ENCODE assay signal across 8 mouse cellular contexts in the genomic region with DNA sequence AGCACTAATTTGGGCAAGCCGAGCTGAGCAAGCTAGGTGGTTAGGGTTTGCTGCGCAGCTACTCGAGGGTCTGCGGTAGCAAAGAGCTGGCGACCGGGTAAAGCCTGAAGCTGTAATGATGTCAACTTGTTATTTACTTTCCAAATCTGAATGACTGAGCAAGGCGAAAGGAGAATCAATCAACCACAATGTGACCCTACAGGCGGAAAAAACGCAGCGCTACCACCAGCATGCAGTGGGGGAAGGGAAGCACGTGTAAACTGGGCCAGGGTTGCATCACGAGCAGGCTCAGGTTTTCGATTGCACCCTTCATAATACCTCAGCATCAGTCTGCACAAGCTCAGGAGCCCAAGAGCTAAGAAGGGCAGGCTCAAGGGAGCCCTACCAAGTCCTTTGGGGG. TPM values are rescaled to one million over a fixed set of nuclear protein-coding genes. Genes with fewer than 3 reads are reported as not detected.
DNase-seq lines count a peak whose midpoint lies in the region; ATAC-seq and TF ChIP-seq lines count a peak whose summit lies in the region.

No protein-coding gene starts in this region.

- no peak for TF ChIP-seq CTCF in bone marrow, adult 2 months (IDR thresholded peaks at IDR 0.05; ENCODE audit: control insufficient read depth, insufficient read depth, low read length)
- TF ChIP-seq CTCF in embryonic fibroblast, embryonic 13.5 days (IDR thresholded peaks at IDR 0.05; ENCODE audit: borderline replicate concordance, insufficient read depth, low read length): no peak

- H3K4me2 ChIP-seq in kidney, embryonic 15.5 days: peak overlapping the region; percentile 59

- 8% methylated on average over 13 of the region's 13 CpGs for WGBS in bone marrow, adult 2 months
- 18% methylated on average over 13 of the region's 13 CpGs for WGBS in heart, embryonic 10.5 days
- WGBS in kidney, embryonic 15.5 days: 24% methylated on average over 13 of the region's 13 CpGs

- no peak for TF ChIP-seq POLR2A in bone marrow, adult 2 months (IDR thresholded peaks at IDR 0.05; ENCODE audit: borderline replicate concordance, control insufficient read depth, low read depth, low read length)
- no peak; the same call in 1 of the 2 replicates for TF ChIP-seq POLR2A in embryonic fibroblast, embryonic 13.5 days (IDR thresholded peaks at IDR 0.05; ENCODE audit: low read depth, low read length)

- no peaks in the 10 kb centered on the region for H3K9me3 ChIP-seq in heart, embryonic 10.5 days
- no peaks in the 10 kb centered on the region for H3K9me3 ChIP-seq in kidney, embryonic 15.5 days (replicated peaks)

- peak; percentile 95 for DNase-seq in 3T3-L1 (ENCODE audit: low read depth, low spot score)
- peak; percentile 87 for DNase-seq in heart, embryonic 10.5 days (ENCODE audit: low spot score)
- peak; percentile 70 for DNase-seq in liver
- DNase-seq in spleen, postnatal 4 days (ENCODE audit: low spot score in 2 of 2): peak; percentile 63 to 76

- H3K27me3 ChIP-seq in heart, embryonic 10.5 days (ENCODE audit: insufficient read depth, poor library complexity, severe bottlenecking): no peaks in the 10 kb centered on the region
- H3K27me3 ChIP-seq in kidney, embryonic 15.5 days: no peaks in the 10 kb centered on the region

- ATAC-seq in kidney, embryonic 15.5 days (replicated peaks; ENCODE audit: low FRiP score): peak; percentile 53
- ATAC-seq in monocyte, adult 5-6 weeks (replicated peaks; ENCODE audit: insufficient number of reproducible peaks, low FRiP score, low TSS enrichment, poor library complexity, severe bottlenecking): peak; percentile 93

- no peak overlapping the region for H3K9ac ChIP-seq in kidney, embryonic 15.5 days

- no peaks in the 10 kb centered on the region; the same call in 1 of the 2 replicates for H3K4me1 ChIP-seq in bone marrow, adult 2 months (ENCODE audit: control insufficient read depth, insufficient read depth, low read length)
- H3K4me1 ChIP-seq in embryonic fibroblast, embryonic 13.5 days (ENCODE audit: control insufficient read depth, insufficient read depth, low read length): no peaks in the 10 kb centered on the region; the same call in 1 of the 2 replicates
- H3K4me1 ChIP-seq in heart, embryonic 10.5 days: no peaks in the 10 kb centered on the region
- H3K4me1 ChIP-seq in kidney, embryonic 15.5 days: peaks cover 18% of the 10 kb centered on the region

- peak overlapping the region; percentile 45 for H3K4me3 ChIP-seq in bone marrow, adult 2 months (replicated peaks; ENCODE audit: control insufficient read depth, low read depth, low read length)
- H3K4me3 ChIP-seq in embryonic fibroblast, embryonic 13.5 days (ENCODE audit: insufficient read depth, low read length): no peak overlapping the region
- peak overlapping the region; percentile 70 for H3K4me3 ChIP-seq in heart, embryonic 10.5 days
- peak overlapping the region; percentile 67 for H3K4me3 ChIP-seq in kidney, embryonic 15.5 days (replicated peaks)

- H3K36me3 ChIP-seq in heart, embryonic 10.5 days: no peaks in the 10 kb centered on the region
- H3K36me3 ChIP-seq in kidney, embryonic 15.5 days: no peaks in the 10 kb centered on the region

- no peak overlapping the region for H3K27ac ChIP-seq in bone marrow, adult 2 months (ENCODE audit: control insufficient read depth, insufficient read depth, low read depth, low read length, poor library complexity)
- peak overlapping the region; percentile 94 for H3K27ac ChIP-seq in embryonic fibroblast, embryonic 13.5 days (ENCODE audit: insufficient read depth, low read length)
- H3K27ac ChIP-seq in heart, embryonic 10.5 days: peak overlapping the region; percentile 96
- H3K27ac ChIP-seq in kidney, embryonic 15.5 days: peak overlapping the region; percentile 96

RNA-seq across cellular contexts. Expression of a gene that starts 1.7 kb away (rescaled TPM):
- polyA plus RNA-seq in bone marrow, adult 2 months (2011; ENCODE audit: insufficient read depth, insufficient read length, low replicate concordance, missing spikeins): 5.6 and 7.1 TPM in 2 replicates
- 91.5 and 98.7 TPM in 2 replicates for polyA plus RNA-seq in embryonic fibroblast, embryonic 13.5 days (2011; ENCODE audit: insufficient read length, low read depth, missing spikeins)
- 59.9 and 66.6 TPM in 2 replicates for polyA plus RNA-seq in heart, embryonic 10.5 days (2016; fragmentation: Nextera tagmentation; extraction: Ambion mirVana)
- 73.8 and 76.1 TPM in 2 replicates for polyA plus RNA-seq in kidney, embryonic 15.5 days (2015; fragmentation: Nextera tagmentation; extraction: Ambion mirVana)
- 18.1 to 37.7 TPM (median 20.4 TPM) in 3 replicates for total RNA-seq in monocyte, adult 5-6 weeks (2017)
